Mouse (Mus musculus): ENCODE measurements at regions not wholly inside any gene's neighbourhood (a gene's known extent, or its start where the extent isn't known, plus 50 kb on each side); places are given as distances from the start of the nearest gene placed in this dataset.

- DNase-seq (ENCODE audit: low read depth, low spot score) = no peak
Measured at GRCm38 (mm10) chr10:38875667-38876245, 54.2 kb upstream of the Rfpl4b start.

- no peak for DNase-seq (ENCODE audit: low read depth, low spot score)
Measured at GRCm38 (mm10) chr10:38879271-38879670, 57.7 kb upstream of the Rfpl4b start.

GRCm38 (mm10) chr10:38880642-38881187 lies 59.1 kb upstream of the Rfpl4b start:
- no peak for DNase-seq (ENCODE audit: low read depth, low spot score)

GRCm38 (mm10) chr10:38882154-38882553 lies 60.6 kb upstream of the Rfpl4b start:
- DNase-seq (ENCODE audit: low read depth, low spot score) = no peak

- no peak for DNase-seq (ENCODE audit: low read depth, low spot score)
Measured at GRCm38 (mm10) chr10:38883816-38884599, 62.4 kb upstream of the Rfpl4b start.

- DNase-seq (ENCODE audit: low read depth, low spot score) = no peak
Measured at GRCm38 (mm10) chr10:38884641-38885040, 63.1 kb upstream of the Rfpl4b start.

- no peak for DNase-seq (ENCODE audit: low read depth, low spot score)
Measured at GRCm38 (mm10) chr10:38886441-38886840, 64.9 kb upstream of the Rfpl4b start.

GRCm38 (mm10) chr10:38887896-38888295 lies 66.3 kb upstream of the Rfpl4b start:
- no peak for DNase-seq (ENCODE audit: low read depth, low spot score)

- DNase-seq (ENCODE audit: low read depth, low spot score) = no peak
Measured at GRCm38 (mm10) chr10:38894706-38895105, 70.6 kb upstream of the Lama4 start.

- DNase-seq (ENCODE audit: low read depth, low spot score) = no peak
Measured at GRCm38 (mm10) chr10:38895656-38896055, 69.7 kb upstream of the Lama4 start.

- DNase-seq (ENCODE audit: low read depth, low spot score) = no peak
Measured at GRCm38 (mm10) chr10:38897573-38897972, 67.7 kb upstream of the Lama4 start.

GRCm38 (mm10) chr10:38906121-38906520 lies 59.2 kb upstream of the Lama4 start:
- DNase-seq (ENCODE audit: low read depth, low spot score) = no peak

- no peak for DNase-seq (ENCODE audit: low read depth, low spot score)
Measured at GRCm38 (mm10) chr10:38907835-38908234, 57.5 kb upstream of the Lama4 start.

GRCm38 (mm10) chr10:38908277-38908676 lies 57.0 kb upstream of the Lama4 start:
- peak; percentile 90 for DNase-seq (ENCODE audit: low read depth, low spot score)

GRCm38 (mm10) chr10:38909152-38909732 lies 56.1 kb upstream of the Lama4 start:
- no peak for DNase-seq (ENCODE audit: low read depth, low spot score)

GRCm38 (mm10) chr10:38909843-38910242 lies 55.5 kb upstream of the Lama4 start:
- peak; percentile 36 for DNase-seq (ENCODE audit: low read depth, low spot score)

GRCm38 (mm10) chr10:38913013-38913412 lies 52.3 kb upstream of the Lama4 start:
- no peak for DNase-seq (ENCODE audit: low read depth, low spot score)

Measured in telencephalon, adult 2 months (tissue).